Mouse (Mus musculus) kidney, embryonic 14.5 days (tissue): ENCODE measurements at regions not wholly inside any gene's neighbourhood (a gene's known extent, or its start where the extent isn't known, plus 50 kb on each side); places are given as distances from the start of the nearest gene placed in this dataset.
"Not testable (repeated sequence)": the region's sequence is repeated elsewhere in the genome, so short reads cannot be mapped to it uniquely, and the experiment has no call there.

Experiments used
- ATAC-seq: fragments of 200-750 bp; cut with Nextera tagmentation; 2 replicates; pipeline ENCODE4 v1.8.0; 2017; ENCODE audit warnings: moderate number of reproducible peaks, mild to moderate bottlenecking, moderate TSS enrichment, moderate library complexity; ENCODE audit not compliant: low FRiP score, low TSS enrichment
- H3K27ac ChIP-seq: fragments of 300-500 bp; sonication (generic); 2 replicates; pipeline ENCODE4 v1.5.1; 2014; ENCODE audit warnings: low read depth, mild to moderate bottlenecking, low read length, moderate library complexity, mixed read lengths
- H3K27me3 ChIP-seq: fragments of 300-500 bp; sonication (generic); 2 replicates; pipeline ENCODE4 v1.6.1; 2014; ENCODE audit warnings: mild to moderate bottlenecking, low read length; ENCODE audit not compliant: control insufficient read depth, insufficient read depth
- H3K36me3 ChIP-seq: fragments of 300-500 bp; sonication (generic); 2 replicates; pipeline ENCODE4 v1.6.1; 2014; ENCODE audit warnings: low read length, mixed read lengths; ENCODE audit not compliant: control insufficient read depth, insufficient read depth
- H3K4me1 ChIP-seq: fragments of 300-500 bp; sonication (generic); 2 replicates; pipeline ENCODE4 v1.6.1; 2014; ENCODE audit warnings: low read length, mixed read lengths; ENCODE audit not compliant: control insufficient read depth, insufficient read depth
- H3K4me2 ChIP-seq: fragments of 300-500 bp; sonication (generic); replicated peaks from 2 replicates; pipeline ENCODE4 v1.6.1; 2014; ENCODE audit warnings: low read depth, mild to moderate bottlenecking, low read length
- H3K4me3 ChIP-seq: fragments of 300-500 bp; sonication (generic); 2 replicates; pipeline ENCODE4 v1.5.1; 2014; ENCODE audit warnings: mild to moderate bottlenecking, low read length
- H3K9ac ChIP-seq: fragments of 300-500 bp; sonication (generic); 2 replicates; pipeline ENCODE4 v1.6.1; 2014; ENCODE audit warnings: low read depth, mild to moderate bottlenecking, low read length, moderate library complexity
- H3K9me3 ChIP-seq: fragments of 300-500 bp; sonication (generic); 2 replicates; pipeline ENCODE4 v1.6.1; 2016; ENCODE audit warnings: low read length; ENCODE audit not compliant: control insufficient read depth
- WGBS: fragments of 180-500 bp; shearing (Covaris S2); extraction: QIAGEN DNeasy Blood & Tissue Kit; methylation state at CpG from one replicate; pipeline ENCODE4 v1.1.7; 2014; 5-methylcytosine and 5-hydroxymethylcytosine counted together

- not testable (repeated sequence) for H3K4me2 ChIP-seq, H3K4me3 ChIP-seq, H3K27ac ChIP-seq, H3K36me3 ChIP-seq, H3K9ac ChIP-seq, H3K27me3 ChIP-seq, H3K4me1 ChIP-seq, H3K9me3 ChIP-seq
- no CpG with 5 or more reads among the region's 21 CpGs for WGBS
- ATAC-seq = peak; percentile 95
Measured at GRCm38 (mm10) chr4:122455100-122455499, 234.0 kb upstream of the 9530002B09Rik start.
